Mouse (Mus musculus) CD4-positive, CD25-positive, alpha-beta regulatory T cell, adult 4 months (primary cell): Measurements from ENCODE around the gene Hdac4. TPM values are rescaled to one million over a fixed set of nuclear protein-coding genes. Genes with fewer than 3 reads are reported as not detected.

Source experiments
- ATAC-seq: one replicate; pipeline ENCODE4 v1.8.0; 2017
- polyA plus RNA-seq, 2 experiments: library from polyadenylated mRNA; unstranded; fragments of 100-300 nt; shearing (Covaris generic); gene quantifications; one replicate each; pipeline ENCODE4 v1.2.1; 2017

Hdac4 gene
- polyA plus RNA-seq: 10 to 100 TPM; 61.6 to 72.5 TPM

DNA sequence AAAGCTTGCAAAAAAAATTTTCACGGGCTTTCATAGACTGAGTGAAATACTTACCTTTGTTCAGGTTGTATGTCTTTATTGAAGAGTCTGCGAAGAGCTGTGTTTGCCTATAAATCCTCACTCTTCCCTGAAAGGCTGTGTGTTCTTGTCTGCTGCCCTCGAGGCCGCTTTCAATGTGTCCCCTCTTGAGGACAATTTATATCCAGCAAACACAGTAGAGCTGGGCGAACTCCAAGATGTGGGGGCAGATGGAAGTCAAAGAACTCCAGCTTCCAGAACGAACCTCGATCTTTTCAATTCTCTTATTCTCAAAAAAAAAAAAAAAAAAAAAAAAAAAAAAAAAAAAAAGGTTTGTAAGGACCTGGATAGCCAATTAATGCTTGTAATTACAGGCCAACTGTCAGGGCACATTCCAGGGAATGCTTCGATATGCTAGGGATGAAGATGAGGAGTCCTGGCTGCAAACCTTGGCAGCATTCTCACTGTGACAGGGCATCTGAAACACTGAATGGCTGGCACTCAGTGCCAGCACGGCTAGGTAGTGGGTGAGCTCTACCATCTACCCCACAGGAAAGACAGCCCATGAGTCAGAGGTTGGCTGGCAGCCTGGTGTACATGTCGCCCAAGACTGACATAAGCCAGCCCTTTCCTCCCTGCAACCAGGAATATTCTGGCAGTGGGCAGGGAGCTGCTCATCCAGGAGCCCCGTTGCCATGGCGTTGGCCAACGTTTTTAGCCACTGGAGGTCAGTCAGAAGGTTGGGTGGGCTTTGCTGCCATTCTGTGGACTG lies at the start of gene Hdac4:
Hdac4 (minus strand) TSS at position 340 of the 790 bp plus-strand sequence.
- no peak for ATAC-seq

DNA sequence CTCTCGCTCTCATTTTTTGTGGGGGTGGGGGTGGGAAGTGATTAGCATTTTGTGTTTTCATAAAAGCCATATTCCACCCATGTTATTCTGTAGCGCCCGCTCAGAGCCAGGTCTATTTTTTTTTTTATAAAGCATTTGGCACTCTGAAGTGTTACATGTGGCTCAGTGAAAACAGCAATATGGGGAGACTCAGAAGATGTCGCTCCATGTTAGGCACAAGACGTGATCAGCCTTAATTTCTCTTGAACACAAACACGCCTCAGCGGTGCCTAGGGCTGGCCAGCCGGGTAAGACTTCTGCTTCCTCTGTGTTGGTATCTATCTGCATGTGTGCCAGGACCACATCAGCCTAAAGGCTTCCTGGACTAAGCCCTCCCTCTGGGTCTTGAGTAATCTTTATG lies 48.0 kb upstream of the Hdac4 start:
- ATAC-seq: no peak

DNA sequence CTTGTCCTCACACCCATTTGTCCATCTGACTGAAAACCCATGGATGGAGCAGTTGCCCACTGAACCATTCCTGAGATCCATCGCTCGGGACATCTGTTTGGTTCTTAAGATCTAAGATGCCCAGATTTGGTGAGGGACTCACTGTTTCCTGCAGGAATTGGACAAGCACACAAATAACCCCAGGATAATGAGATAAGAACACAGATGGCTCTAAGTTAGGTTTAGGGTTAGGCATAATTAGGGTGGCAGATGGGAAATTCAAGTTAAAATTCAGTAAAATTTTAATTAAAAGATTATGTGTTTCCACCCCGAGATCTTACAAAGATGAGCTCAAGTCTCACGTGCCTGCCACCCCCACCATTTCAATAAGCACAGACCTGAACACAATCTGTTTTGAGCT lies 44.6 kb upstream of the Hdac4 start:
- ATAC-seq: no peak

DNA sequence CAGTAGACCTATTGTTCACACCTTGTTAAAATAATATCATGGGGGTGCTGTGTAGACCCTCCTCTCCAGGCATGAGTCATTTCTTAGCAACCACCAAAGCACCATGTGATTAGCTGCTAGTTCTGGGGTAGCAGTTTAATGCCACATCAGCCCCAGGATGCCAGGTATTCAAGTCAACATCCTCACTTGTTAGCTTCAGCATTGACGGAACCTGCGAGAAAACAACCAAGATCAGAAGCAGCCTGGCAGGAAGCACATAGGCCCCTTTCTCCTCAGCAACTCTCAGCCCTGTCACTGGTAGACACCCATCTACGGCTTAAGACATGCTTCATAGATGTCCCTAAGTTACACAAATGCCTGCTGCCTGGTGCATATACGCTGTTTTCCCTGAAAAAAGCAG lies 40.1 kb upstream of the Hdac4 start:
- ATAC-seq: peak; percentile 60

DNA sequence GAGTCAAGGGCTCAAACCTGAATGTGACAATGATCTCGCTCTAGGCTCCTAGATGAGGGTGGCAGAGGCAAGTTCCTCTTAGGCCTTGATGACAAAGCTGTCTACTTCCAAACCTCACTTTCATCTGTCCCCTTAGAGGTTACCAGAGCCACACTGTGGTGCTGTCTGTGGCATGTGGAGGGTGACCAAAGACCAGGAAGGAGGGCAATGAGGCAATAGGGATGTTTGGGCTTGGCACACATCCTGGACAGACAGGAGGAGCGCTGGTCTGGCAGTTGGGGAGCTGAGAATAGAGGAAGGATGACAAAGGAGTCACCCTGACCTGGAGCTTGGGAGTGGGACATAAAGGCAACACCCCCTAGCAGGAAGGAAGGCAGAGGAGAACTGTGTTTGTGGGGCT lies 29.8 kb upstream of the Hdac4 start:
- ATAC-seq: no peak

DNA sequence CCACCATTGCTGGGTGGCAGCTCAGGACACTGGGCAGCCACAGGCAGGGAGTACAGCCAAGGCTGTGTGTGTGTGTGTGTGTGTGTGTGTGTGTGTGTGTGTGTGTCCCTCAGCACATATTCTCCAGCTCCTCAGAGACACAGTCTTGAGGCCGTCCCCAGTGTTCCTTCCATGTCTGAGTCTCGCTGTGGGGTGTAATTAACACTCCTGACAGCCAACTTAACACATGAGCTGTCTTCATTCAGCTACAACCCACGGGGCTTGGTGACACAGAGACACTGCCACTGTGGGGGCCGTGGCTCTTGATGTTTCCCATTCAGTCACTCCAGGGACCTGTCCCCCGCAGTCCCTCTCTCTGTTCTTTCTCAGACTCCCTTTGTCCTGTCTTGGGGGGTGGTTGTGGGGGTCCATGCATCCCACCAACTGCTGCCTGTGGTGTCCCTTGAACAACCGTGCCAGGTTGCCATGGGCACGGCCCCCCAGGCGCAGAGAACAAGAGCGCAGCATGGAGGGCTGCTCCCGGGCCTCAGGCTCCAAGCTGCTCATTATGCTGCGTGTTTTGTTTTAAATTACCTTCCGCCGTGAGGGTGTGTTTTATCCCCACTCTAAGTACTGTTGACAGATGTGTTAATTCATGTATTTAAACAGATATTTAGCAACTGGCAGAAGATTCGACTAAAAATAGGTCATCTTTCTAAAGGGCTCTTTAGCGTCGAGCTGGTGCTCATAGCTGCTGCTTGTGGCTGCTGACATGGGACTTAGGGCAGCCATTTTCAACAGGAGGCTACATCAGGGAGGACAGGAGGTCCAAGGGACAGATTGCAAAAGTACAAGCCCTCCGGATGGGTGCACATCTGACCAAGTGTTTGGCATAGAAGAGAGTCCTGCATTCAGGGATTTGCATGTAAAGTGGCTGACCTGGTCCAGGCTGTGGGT lies 28.7 kb upstream of the Hdac4 start:
- no peak for ATAC-seq

DNA sequence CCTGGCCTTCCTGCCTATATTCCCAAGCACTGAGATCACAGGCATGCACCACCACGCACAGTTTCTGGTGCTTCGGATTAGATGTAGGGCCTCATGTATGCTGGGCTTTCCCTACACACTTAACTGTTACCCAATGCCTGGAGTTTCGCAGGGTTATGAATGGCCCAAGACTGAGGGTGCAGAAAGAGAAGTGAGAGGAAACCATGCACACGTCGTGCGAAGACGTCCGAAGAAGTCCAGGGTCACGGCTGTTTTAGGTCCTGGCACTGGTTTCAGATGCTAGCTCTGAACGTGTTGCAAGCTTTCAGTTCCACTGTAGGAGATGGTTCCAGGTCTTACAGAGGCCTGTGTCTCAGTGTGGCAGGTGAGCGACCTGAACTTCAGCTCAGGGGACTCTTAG lies 21.2 kb upstream of the Hdac4 start:
- ATAC-seq: no peak

DNA sequence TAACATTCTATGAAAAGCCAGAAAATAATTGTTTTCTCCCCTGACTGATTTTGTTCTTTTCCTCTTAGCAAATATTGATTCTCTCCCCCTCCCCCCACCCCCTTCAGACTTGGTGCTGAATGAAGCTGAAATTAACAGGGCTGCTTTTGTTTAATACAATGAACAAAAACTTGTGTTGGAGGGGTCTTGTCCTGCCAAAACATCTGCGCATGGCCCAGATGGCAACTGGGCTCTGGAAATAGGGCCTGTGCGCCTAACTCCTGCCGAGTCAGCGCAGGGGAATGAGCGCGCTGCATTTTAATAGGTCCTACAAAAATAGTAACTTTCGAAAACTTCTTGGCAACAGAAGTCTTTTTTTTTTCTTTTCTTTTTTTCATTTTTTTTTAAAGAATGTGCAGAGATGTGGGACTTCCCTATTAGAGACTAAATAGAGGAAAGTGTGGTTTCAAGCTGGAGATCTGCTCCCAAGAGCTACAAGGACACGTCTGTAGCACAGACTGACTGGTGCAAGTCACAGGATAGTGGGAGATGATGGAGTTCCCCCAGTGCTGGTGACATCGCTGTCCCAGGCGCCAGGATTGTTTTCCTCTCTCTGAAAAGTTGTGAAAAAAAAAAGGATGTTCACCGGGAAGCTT lies 20.6 kb upstream of the Hdac4 start:
- ATAC-seq: no peak

DNA sequence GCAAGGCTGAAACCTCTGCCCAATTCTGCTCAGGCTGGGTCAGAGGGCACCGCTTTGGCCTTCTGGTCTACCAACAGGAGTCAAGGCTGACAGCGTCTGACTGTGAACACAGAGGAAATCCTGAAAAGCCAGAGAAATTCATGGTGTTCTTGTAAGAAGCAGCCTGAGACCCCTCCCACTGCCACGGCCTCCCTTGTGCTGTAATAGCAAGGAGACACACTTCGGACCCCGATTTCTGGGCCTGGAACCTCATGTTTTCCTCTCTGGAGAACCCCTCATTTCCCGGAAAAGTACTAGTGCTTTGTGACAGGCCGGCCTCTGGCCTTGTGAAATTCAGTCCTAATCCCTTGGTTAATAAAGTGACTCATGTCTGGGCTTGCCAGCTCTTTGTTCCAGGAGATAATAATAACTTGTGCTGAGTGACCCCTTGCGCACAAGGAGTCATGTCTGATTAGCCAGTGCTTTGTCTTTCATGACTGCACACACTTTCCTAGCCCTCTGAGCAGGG lies 19.7 kb upstream of the Hdac4 start:
- ATAC-seq: no peak

DNA sequence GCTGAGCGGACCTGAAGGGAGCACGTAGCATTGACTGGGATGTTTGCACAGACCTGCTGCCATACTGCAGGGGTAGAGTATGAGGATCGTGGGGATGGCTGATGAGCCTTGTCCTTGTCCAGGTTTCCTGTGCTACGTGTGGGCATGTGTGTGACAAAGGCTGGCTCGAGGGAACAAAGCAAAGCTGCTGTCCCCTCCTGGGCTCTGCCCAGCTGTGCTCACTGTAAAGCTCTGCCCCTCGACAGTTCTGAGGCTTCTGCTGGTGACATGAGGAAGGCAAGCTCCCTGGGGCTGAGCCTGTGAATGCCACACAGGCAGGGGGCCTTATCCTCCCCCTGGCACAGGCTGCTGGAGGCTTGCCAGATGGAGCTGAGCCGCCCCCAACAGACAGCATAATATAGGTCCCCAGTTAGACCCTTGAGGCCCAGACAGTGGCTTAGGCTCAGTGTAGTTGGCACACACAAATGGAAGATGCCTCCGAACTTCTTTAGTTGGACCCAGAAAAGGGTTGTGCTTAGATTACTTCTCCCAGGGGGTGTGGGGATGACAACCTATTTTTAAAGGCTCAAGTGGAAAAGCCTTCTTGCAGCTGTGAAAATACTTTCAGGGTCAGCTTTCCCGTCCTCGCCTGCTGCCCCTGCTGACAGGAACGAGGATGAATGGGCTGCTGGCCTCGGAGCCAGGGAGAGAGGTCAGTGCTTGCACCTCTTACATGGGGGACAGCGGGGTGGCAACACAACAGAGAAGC lies 16.7 kb upstream of the Hdac4 start:
- ATAC-seq: no peak

DNA sequence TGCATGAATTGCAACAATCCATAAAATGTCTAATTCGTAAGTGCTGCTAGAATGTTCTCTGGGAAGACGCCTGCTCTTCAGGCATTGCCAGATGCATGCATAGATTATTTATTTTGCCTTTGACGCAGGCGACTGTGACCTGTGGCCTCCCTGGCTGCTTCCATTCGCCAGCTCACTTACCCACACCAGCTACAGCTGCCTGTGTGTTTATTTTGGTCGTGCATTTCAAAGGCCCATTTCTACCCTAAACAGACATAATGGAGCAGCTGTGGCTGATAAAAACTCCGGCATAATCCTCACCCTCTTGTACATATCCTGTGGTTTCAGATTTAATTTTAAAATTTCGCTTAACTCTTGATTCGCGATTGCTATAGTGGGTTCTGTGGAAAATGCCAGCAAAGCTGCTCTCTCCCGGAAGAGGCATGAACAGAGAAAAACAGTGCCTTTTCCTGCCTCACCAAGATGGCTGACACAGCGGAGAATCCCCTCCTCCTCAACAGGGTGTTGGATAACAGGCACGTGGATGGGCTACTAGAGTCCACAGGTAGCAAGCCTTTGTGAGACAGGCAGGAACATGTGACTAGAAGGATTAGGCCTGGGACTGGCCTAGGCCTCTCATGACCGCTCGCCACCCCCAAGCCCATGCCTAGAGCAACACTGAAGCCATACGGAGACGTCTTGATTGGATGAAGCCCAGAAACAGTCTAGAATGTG lies 7.3 kb upstream of the Hdac4 start:
- no peak for ATAC-seq

DNA sequence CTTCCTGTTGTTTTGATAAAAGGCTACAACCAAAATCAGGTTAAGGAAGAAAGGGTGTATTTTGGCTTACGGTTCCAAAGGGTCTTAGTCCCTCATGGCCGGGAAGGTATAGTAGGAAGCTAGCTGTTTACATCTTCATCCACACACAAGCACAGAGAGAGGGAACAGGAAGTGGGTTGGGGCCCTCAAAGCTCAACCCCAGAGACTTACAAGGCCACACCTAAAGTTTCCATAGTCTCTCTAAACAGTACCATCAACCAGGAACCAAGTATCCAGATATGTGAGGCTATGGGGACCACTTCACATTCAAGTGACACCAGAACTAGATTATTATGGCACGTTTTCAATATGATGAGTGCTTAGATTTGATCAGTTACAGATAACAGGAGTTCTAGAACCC lies 5.0 kb downstream of the Hdac4 start:
- ATAC-seq: peak; percentile 90

DNA sequence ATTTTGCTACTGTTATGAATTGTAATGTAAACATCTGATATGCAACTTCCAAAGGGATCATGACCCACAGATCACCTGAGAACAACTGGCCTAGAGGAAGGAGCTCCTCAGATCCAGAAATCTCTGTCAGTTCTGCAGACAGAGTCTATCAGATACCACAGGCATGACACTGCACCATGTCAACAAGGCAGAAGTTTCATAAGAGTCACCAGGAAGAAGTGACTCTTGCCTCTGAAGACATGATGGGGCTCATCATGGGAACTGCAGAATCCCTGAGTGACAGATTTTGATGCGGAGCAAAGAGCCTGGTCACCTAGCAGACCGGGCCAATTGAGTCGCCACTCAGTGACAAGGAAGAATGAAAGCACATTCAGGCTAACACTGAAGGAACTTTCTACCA lies 8.4 kb downstream of the Hdac4 start:
- no peak for ATAC-seq

DNA sequence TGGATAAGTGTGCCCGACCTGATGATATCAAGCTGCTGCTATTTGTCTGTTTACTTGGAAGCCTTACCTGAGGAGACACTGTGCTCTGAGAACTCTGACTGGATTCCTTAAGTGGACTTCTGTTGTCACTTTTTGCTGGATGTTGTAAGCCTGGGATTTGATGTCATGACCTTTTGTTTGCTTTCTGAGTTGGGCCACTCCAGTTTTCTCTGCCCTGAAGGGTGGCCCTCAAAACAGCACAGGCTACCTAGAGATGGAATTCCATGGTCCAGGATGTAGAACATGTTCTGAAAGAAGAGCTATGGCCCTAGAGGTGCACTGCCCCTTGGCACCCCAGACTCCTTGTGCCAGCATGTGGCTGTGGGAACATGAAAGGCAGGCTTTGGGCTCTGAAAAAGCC lies 10.9 kb downstream of the Hdac4 start:
- no peak for ATAC-seq

DNA sequence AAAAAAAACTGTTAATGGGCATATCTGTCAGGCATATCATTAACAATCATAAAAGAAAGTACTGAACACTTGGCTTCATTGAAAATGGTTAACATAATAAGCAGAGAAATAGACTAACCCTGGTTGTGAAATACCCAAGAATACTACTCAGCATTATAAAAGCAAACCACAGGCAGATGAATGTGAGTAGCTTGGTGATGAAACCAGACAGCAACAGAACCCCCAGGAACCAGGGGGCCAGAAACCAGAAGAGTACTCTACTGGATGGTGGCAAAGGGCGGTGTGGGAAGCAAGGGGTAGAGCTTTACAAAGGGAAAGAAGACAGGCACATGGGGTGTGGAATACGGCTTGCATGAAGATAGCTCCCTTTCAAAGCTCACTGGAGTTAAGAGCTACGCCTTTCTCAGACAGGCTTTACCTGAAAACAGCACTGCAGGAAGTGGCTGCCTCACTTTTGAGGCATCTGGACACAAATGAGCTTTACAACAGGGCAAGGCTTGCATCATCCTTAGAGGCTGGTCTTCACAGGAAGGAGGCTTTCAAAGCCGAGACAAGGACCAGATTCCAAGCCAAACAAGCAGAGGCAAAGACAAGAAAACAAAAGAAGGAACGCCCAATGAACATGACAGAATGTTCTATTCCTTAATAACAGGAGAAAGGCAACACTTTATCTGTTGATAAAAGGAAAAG lies 12.3 kb downstream of the Hdac4 start:
- no peak for ATAC-seq

DNA sequence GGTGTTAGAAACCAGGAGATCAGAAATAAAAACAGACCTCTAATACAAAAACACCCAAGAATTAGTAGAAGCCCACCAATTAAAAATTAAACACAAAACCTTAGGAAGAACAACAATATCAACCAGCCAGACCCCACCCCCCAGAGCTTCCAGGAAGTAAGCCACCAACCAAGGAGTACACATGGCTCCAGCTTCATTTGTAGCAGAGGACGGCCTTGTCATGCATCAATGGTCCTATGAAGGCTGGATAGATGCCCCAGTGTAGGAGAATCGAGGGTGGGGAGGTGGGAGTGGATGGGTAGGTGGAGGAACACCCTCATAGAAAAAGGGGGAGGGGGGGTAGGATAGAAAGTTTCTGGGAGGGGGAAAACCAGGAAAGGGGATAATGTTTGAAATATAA lies 13.5 kb downstream of the Hdac4 start:
- no peak for ATAC-seq

DNA sequence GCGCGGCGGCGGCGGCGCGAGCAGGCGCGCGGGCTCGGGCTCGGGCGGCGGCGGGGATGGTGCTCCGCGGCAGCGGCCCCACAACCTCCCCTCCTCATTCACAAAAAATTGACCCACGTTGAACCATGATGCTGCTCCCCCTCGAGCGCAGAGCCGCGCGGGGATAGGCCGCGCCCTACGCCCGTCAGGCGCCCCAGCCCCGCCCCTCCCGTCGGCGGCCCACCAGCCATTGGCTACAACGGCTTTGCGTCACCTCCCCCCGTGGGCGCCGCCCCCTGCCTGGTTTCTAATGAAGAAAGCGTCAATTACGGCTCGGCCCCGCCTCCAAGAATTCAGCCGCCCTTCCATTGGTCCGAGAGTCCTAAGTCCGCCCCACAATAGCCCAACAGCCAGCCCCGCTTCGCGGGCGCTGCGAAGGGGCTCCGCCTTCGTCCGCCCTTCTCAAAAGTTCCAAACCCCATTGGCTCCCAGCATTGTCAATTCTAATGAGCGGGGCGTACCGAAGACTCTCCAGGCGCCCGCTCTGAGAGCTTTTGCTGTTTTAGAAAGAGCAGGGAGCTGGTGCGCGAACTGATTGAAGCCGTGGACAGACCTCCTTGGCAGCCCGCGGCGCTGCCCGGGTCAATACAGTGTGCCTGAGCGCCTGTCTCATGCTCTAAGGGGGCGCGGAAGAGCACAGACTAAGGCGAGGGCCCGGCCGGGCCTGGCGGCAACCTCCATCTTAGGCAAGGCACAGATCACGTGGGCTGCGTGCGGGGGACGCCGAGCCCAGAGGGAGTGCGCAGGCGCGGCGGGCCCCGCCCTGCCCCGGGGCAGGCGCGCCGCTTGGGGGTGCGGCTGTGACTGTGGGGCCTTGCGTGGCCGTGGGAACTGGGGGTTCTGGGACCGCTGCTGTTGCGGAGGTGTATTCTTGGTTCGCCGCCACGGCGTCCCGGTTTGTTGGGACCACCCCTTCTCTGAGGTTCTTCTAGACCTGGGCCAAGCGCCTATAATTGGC lies 15.1 kb downstream of the Hdac4 start:
- ATAC-seq: peak; percentile 88

DNA sequence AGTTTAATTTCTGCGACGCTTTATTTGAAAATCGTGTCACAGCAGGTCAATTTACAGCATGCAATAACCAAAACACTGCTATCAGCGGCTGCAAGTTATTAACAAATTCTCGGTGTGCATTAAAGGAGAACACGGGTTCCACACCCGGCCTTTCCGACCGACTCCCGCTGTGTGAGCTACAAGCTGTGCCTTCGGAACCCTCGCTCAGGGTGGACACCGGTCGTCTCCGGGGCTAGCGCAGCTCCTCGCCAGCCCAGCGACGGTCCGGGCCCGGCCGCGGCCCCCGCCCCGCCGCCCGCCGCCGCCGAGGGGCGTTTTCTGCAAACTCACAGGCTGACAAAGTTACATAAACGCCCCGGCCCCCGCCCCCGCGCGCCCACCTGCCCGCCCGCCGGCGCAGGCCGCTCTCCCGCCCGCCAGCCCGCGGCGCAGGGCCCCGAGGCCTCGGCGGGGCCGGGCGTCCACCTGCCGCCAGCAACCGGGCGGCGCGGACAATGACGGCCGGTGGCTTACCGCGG lies 16.0 kb downstream of the Hdac4 start:
- no peak for ATAC-seq

DNA sequence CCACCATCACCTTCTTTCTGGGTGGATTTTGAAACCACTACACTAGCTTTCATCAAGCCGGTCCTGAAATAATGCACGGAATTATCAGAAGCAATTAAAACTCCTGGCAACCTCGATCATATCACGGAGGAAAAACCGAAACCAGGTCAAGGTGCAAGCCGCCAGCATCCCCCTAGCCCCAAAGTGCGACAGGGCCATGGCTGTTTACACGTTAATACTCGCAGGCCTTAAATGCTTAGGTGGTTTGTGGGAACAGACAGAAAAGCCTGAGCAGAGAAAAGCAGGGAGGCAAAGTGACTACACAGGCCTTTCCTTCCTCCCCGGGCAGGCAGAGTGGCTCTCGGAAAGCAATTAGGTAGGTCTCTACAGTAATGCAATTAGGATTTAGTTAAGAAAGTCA lies 16.4 kb downstream of the Hdac4 start:
- no peak for ATAC-seq
